Mouse (Mus musculus): ENCODE measurements around the gene Cntnap2.

The Cntnap2 gene

GRCm38 (mm10) chr6:46675621-46676020 lies 1616.5 kb downstream of the Cntnap2 start:
- DNase-seq (ENCODE audit: low spot score in 2 of 2): no peak

GRCm38 (mm10) chr6:46696187-46696586 lies 1637.0 kb downstream of the Cntnap2 start:
- DNase-seq (ENCODE audit: low spot score in 2 of 2): no peak

- DNase-seq (ENCODE audit: low spot score in 2 of 2): no peak
Measured at GRCm38 (mm10) chr6:46699343-46699742, 1640.2 kb downstream of the Cntnap2 start.

- DNase-seq (ENCODE audit: low spot score in 2 of 2): peak in 1 of 2 experiments; percentile 8
Measured at GRCm38 (mm10) chr6:46704293-46705170, 1645.4 kb downstream of the Cntnap2 start.

- DNase-seq (ENCODE audit: low spot score in 2 of 2): no peak
Measured at GRCm38 (mm10) chr6:46705926-46706325, 1646.8 kb downstream of the Cntnap2 start.

GRCm38 (mm10) chr6:46716576-46716975 lies 1657.4 kb downstream of the Cntnap2 start:
- no peak for DNase-seq (ENCODE audit: low spot score in 2 of 2)

- DNase-seq (ENCODE audit: low spot score in 2 of 2): no peak
Measured at GRCm38 (mm10) chr6:46733794-46734193, 1674.6 kb downstream of the Cntnap2 start.

GRCm38 (mm10) chr6:46748448-46748847 lies 1689.3 kb downstream of the Cntnap2 start:
- no peak for DNase-seq (ENCODE audit: low spot score in 2 of 2)

- no peak for DNase-seq (ENCODE audit: low spot score in 2 of 2)
Measured at GRCm38 (mm10) chr6:46763481-46763880, 1704.3 kb downstream of the Cntnap2 start.

- no peak for DNase-seq (ENCODE audit: low spot score in 2 of 2)
Measured at GRCm38 (mm10) chr6:46774529-46774928, 1715.4 kb downstream of the Cntnap2 start.

- no peak for DNase-seq (ENCODE audit: low spot score in 2 of 2)
Measured at GRCm38 (mm10) chr6:46802264-46803110, 1743.3 kb downstream of the Cntnap2 start.

- no peak for DNase-seq (ENCODE audit: low spot score in 2 of 2)
Measured at GRCm38 (mm10) chr6:46856635-46857034, 1797.5 kb downstream of the Cntnap2 start.

GRCm38 (mm10) chr6:46861076-46861475 lies 1801.9 kb downstream of the Cntnap2 start:
- no peak for DNase-seq (ENCODE audit: low spot score in 2 of 2)

- no peak for DNase-seq (ENCODE audit: low spot score in 2 of 2)
Measured at GRCm38 (mm10) chr6:46866317-46866716, 1807.2 kb downstream of the Cntnap2 start.

- DNase-seq (ENCODE audit: low spot score in 2 of 2): no peak
Measured at GRCm38 (mm10) chr6:46886230-46886629, 1827.1 kb downstream of the Cntnap2 start.

- DNase-seq (ENCODE audit: low spot score in 2 of 2): no peak
Measured at GRCm38 (mm10) chr6:46909167-46909566, 1850.0 kb downstream of the Cntnap2 start.

- DNase-seq (ENCODE audit: low spot score in 2 of 2): no peak
Measured at GRCm38 (mm10) chr6:46918701-46919274, 1859.6 kb downstream of the Cntnap2 start.

- DNase-seq (ENCODE audit: low spot score in 2 of 2): no peak
Measured at GRCm38 (mm10) chr6:46919973-46920372, 1860.8 kb downstream of the Cntnap2 start.

GRCm38 (mm10) chr6:46924709-46925108 lies 1865.6 kb downstream of the Cntnap2 start:
- DNase-seq (ENCODE audit: low spot score in 2 of 2): no peak

GRCm38 (mm10) chr6:46945703-46946102 lies 1886.5 kb downstream of the Cntnap2 start:
- DNase-seq (ENCODE audit: low spot score in 2 of 2): no peak

GRCm38 (mm10) chr6:46961022-46961686 lies 1902.0 kb downstream of the Cntnap2 start:
- DNase-seq (ENCODE audit: low spot score in 2 of 2): peak; percentile 38 to 71

- DNase-seq (ENCODE audit: low spot score in 2 of 2): no peak
Measured at GRCm38 (mm10) chr6:46963261-46963660, 1904.1 kb downstream of the Cntnap2 start.
